Mouse (Mus musculus): ENCODE data around the gene Ttll2. TPM values are rescaled to one million over a fixed set of nuclear protein-coding genes. Genes with fewer than 3 reads are reported as not detected.
"Not testable (repeated sequence)": the region's sequence is repeated elsewhere in the genome, so short reads cannot be mapped to it uniquely, and the experiment has no call there.

The Ttll2 gene
- total RNA-seq (2014; rRNA removed) (not detected in 2 replicates), polyA plus RNA-seq (2015; fragmentation: Nextera tagmentation; extraction: Ambion mirVana) (not detected in 2 replicates)

DNA sequence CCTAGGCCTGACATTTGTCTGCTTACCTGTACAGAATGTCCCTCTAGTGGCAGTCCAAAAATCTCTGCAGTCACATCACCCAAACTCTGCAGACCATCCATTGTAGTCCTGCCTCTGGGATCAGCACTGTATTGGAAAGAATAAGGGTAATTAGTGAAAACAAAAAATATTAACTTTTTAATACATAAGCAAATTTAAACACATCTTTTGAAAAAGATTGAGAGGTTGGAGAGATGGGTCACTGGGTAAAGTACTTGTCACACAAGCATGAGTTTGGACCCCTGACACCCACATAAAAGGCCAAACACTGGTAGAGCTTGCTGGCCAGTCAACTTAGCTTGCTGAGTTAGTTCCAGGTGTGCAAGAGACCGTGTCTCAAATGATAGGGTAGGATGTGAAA, at the start of gene Ttll2:
Gene Ttll2 (minus strand): TSS at position 101 of the 400 bp plus-strand sequence.
- not testable (repeated sequence) for H3K27ac ChIP-seq (ENCODE audit: low read depth, low read length); H3K4me3 ChIP-seq (ENCODE audit: low read depth, low read length); H3K4me2 ChIP-seq (ENCODE audit: low read depth); H3K9ac ChIP-seq; H3K9me3 ChIP-seq (ENCODE audit: low read length); H3K27me3 ChIP-seq (ENCODE audit: insufficient read depth, low read length); H3K4me1 ChIP-seq (ENCODE audit: insufficient read depth); H3K36me3 ChIP-seq (ENCODE audit: insufficient read depth); ATAC-seq; DNase-seq
- WGBS: 100% methylated on average over 1 of the region's 1 CpGs

DNA sequence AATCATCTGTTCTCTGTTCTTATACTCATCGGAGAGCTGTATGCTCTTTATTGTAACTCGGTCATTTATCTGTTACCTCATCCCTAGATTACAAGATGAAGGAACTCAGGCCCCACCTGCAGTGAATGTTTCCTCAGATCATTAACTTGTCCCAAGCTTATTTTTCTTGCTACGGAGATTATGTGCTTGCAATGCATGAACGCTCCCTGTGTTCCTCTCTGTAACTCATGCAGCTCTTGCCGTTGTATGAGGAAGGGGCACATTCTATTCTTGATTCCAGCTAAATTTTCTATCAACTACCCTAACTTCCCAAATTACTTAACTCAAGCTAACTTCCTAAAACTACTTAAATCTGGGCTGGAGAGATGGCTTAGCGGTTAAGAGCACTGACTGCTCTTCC, 47.3 kb upstream of the Ttll2 start:
- not testable (repeated sequence) for H3K9ac ChIP-seq; H3K4me2 ChIP-seq (ENCODE audit: low read depth); H3K4me3 ChIP-seq (ENCODE audit: low read depth, low read length); H3K4me1 ChIP-seq (ENCODE audit: insufficient read depth); H3K27ac ChIP-seq (ENCODE audit: low read depth, low read length); H3K36me3 ChIP-seq (ENCODE audit: insufficient read depth); H3K27me3 ChIP-seq (ENCODE audit: insufficient read depth, low read length); H3K9me3 ChIP-seq (ENCODE audit: low read length); DNase-seq; ATAC-seq
- 77% methylated on average over 6 of the region's 6 CpGs for WGBS

DNA sequence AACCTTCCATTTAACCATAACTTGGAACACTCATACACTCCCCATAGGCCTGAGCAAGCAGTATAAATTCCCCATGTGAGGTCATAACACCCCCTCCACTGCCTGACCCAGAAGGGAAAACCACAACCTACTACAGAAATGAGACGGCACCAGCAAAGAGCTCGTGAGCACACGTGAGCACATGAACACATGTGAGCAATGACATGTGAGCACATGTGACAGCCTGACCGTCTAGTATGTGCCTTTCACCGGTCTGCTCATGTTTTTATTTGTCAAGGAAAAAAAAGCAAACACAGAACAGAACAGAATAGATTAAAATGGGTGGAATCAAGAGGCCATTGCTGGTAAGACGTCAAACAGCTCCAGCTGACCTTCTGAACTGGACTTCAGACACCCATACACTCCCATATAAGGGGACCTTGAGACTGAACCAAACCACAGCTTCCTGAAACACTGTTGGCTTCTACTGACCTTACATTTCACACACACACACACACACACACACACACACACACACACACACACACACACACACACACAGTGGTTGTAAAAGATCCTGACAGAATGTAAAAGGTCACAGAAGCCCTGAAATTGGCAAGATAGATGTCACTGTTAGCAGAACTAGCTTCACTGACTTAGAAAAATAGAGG, 45.8 kb upstream of the Ttll2 start:
- not testable (repeated sequence) for H3K9me3 ChIP-seq (ENCODE audit: low read length); H3K4me3 ChIP-seq (ENCODE audit: low read depth, low read length); H3K9ac ChIP-seq; H3K4me2 ChIP-seq (ENCODE audit: low read depth); ATAC-seq; H3K36me3 ChIP-seq (ENCODE audit: insufficient read depth); H3K27ac ChIP-seq (ENCODE audit: low read depth, low read length); DNase-seq; H3K27me3 ChIP-seq (ENCODE audit: insufficient read depth, low read length); H3K4me1 ChIP-seq (ENCODE audit: insufficient read depth)
- WGBS: 92% methylated on average over 6 of the region's 6 CpGs

DNA sequence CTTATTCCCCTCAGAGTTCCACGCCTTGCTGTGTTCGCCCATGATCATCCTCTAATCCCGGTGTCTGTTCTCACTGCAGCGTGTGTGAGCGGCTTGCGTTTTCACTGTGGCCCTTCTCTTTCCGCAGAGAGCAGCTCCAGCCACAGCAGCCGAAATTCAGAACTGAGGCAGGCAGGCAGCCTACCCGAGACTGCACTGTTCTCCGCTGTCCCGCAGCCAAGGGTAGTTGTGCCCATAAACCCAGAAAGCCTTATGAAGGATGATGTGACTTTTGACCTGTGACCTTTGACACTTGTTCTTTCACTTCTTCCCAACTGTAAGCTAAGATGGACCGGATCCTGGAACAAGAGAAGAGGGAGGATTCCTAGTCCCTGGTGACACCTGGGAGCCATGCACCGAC, 44.6 kb upstream of the Ttll2 start:
- not testable (repeated sequence) for H3K9ac ChIP-seq; H3K27me3 ChIP-seq (ENCODE audit: insufficient read depth, low read length); H3K36me3 ChIP-seq (ENCODE audit: insufficient read depth); H3K27ac ChIP-seq (ENCODE audit: low read depth, low read length); ATAC-seq; H3K9me3 ChIP-seq (ENCODE audit: low read length); H3K4me1 ChIP-seq (ENCODE audit: insufficient read depth); H3K4me2 ChIP-seq (ENCODE audit: low read depth); H3K4me3 ChIP-seq (ENCODE audit: low read depth, low read length); DNase-seq
- WGBS: 89% methylated on average over 12 of the region's 13 CpGs

DNA sequence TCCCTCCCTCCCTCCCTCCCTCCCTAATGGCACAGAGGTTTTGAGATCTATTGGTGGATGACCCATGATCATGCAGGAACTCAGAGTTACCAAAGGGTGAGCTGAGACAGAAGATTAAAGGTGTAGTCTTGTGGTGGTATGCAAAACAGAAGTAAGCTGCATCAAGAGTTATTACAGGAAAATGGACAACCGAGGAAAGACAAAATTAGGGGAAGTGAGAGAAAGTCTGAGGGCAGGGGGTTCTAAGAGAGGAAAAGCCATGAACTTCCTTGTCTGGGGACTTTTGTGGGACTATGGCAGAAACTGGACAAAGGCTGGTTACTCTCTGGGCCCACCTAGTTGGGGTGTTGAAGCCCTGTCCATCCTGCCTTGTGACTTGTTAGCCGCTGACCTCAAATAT, 43.8 kb upstream of the Ttll2 start:
- not testable (repeated sequence) for H3K36me3 ChIP-seq (ENCODE audit: insufficient read depth); H3K9ac ChIP-seq; H3K27ac ChIP-seq (ENCODE audit: low read depth, low read length); H3K9me3 ChIP-seq (ENCODE audit: low read length); H3K4me3 ChIP-seq (ENCODE audit: low read depth, low read length); DNase-seq; ATAC-seq; H3K4me1 ChIP-seq (ENCODE audit: insufficient read depth); H3K4me2 ChIP-seq (ENCODE audit: low read depth); H3K27me3 ChIP-seq (ENCODE audit: insufficient read depth, low read length)
- no CpG with 5 or more reads among the region's 2 CpGs for WGBS

DNA sequence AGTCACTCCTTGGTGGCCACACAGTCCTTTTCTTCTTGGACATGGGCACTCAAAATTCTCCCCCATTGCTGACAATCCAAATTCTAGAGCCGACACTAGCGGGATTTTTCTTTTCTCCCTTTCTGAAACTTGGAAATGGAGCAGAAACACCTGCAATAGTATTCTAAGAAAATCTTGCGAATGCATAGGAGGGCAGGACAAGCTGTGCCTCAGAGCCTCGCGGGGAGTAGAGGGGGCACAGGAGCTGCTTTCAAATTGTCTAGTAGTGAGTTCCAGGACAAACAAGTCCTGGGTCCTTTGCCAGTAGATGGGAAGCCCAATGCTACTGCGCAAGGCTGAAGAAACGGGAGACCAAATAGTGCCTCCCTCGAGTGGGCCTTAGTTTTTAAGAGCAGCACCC, 43.2 kb upstream of the Ttll2 start:
- not testable (repeated sequence) for H3K9me3 ChIP-seq (ENCODE audit: low read length); DNase-seq; ATAC-seq; H3K4me2 ChIP-seq (ENCODE audit: low read depth); H3K36me3 ChIP-seq (ENCODE audit: insufficient read depth); H3K4me1 ChIP-seq (ENCODE audit: insufficient read depth); H3K27ac ChIP-seq (ENCODE audit: low read depth, low read length); H3K9ac ChIP-seq; H3K27me3 ChIP-seq (ENCODE audit: insufficient read depth, low read length); H3K4me3 ChIP-seq (ENCODE audit: low read depth, low read length)
- 92% methylated on average over 6 of the region's 8 CpGs for WGBS

DNA sequence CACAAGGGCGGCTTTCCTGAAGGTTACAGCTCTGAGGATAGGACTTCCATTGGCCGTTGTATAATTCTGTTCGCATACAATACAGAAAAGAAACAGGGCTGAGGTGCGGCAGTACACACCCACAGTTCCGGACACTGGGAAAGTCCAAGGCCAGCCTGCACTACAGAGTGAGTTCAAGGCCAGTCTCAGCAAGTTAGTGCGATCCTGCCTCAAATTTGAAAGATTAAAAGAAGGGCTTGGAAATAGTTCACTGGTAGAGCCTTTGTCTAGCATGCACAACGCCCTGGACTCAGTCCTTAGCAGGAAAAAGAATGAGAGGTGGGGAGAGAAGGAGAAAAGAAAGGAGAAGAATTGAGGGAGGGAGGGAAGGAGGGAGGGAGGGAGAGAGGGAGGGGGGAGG, 42.6 kb upstream of the Ttll2 start:
- not testable (repeated sequence) for H3K27me3 ChIP-seq (ENCODE audit: insufficient read depth, low read length)

DNA sequence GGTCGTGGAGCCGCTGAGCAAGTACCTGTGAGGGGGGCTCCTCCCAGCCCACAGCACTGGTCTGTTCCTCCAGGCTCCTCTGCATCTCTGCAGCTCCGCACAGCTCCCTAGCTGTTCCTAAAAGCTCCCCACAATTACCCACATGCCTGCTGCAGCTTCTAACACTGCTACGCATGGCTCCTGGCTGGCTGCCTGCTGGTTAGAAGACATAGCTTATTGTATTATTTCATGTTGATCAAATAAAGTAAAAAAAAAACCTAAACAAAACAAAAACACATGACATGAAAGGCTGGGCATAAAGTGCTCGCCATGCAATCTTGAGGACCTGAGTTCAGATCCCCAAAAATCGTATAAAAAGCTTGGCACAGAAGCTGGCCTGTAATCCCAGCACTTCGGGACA, 37.4 kb upstream of the Ttll2 start:
- peak; percentile 34 for DNase-seq

More for the DNA sequence above, 42.6 kb upstream of the Ttll2 start:
- 81% methylated on average over 7 of the region's 7 CpGs for WGBS
- ATAC-seq; H3K27ac ChIP-seq (ENCODE audit: low read depth, low read length); H3K4me2 ChIP-seq (ENCODE audit: low read depth); H3K36me3 ChIP-seq (ENCODE audit: insufficient read depth); H3K4me3 ChIP-seq (ENCODE audit: low read depth, low read length); DNase-seq; H3K4me1 ChIP-seq (ENCODE audit: insufficient read depth); H3K9ac ChIP-seq; H3K9me3 ChIP-seq (ENCODE audit: low read length): not testable (repeated sequence)

DNA sequence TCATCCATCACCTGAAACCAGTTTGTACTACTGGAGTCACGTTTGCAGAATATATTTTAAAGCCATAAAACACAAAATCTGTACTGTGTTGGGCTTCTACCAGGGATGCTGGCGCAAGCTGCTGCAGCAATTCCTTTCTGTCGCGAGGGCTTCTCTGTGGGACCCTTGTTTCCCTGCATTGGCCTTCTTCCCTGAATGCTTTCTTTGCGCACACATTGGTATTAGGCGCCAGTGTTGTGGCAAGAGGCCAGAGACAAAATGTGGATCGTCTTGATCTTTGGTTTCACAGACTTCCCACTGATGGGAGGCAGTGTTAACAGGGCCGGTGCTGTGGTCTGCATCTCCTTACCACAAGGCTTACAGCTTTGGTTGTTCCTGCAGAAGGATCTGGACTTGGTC, 36.5 kb upstream of the Ttll2 start:
- DNase-seq (peak; percentile 33), ATAC-seq (peak; percentile 61)
- not testable (repeated sequence) for H3K4me3 ChIP-seq (ENCODE audit: low read depth, low read length); H3K27ac ChIP-seq (ENCODE audit: low read depth, low read length); H3K4me2 ChIP-seq (ENCODE audit: low read depth); H3K9me3 ChIP-seq (ENCODE audit: low read length); H3K4me1 ChIP-seq (ENCODE audit: insufficient read depth); H3K9ac ChIP-seq; H3K27me3 ChIP-seq (ENCODE audit: insufficient read depth, low read length); H3K36me3 ChIP-seq (ENCODE audit: insufficient read depth)
- WGBS: 54% methylated on average over 6 of the region's 8 CpGs

More for the DNA sequence above, 37.4 kb upstream of the Ttll2 start:
- not testable (repeated sequence) for H3K9me3 ChIP-seq (ENCODE audit: low read length); H3K4me1 ChIP-seq (ENCODE audit: insufficient read depth); H3K9ac ChIP-seq; H3K27me3 ChIP-seq (ENCODE audit: insufficient read depth, low read length); H3K36me3 ChIP-seq (ENCODE audit: insufficient read depth); H3K4me3 ChIP-seq (ENCODE audit: low read depth, low read length); H3K4me2 ChIP-seq (ENCODE audit: low read depth); H3K27ac ChIP-seq (ENCODE audit: low read depth, low read length)
- 0 out of 2 replicates have a peak, but pooled peaks have one; percentile 10 for ATAC-seq
- 52% methylated on average over 7 of the region's 7 CpGs for WGBS

DNA sequence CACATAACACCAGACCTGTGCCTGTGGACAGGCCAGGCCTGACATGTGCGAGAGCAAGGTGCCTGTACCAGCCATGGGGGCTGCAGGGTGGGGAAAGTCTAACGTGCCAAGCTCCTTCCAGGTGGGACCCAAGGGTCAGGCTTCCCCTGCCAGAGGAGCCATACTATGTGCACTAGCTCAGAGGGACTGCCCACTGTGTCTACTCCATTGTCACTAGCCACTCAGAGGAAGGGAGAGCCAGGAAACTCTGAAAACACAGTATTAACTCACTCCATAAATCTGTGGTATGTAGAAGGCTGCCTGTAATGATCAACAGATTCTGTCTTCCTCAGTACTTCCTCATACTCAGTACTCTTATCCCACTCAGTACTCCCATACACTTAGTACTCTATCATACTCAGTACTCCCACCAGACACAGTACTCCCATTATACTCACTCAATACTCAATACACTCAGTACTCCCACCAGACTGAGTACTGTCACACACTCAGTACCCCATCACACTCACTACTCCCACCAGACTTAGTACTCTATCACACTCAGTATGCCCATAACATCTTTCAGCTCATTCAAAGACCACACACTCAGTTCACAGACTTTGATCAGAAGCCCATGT, 36.0 kb upstream of the Ttll2 start:
- WGBS: no CpG with 5 or more reads among the region's 2 CpGs
- H3K9me3 ChIP-seq (ENCODE audit: low read length); DNase-seq; H3K27ac ChIP-seq (ENCODE audit: low read depth, low read length); H3K4me1 ChIP-seq (ENCODE audit: insufficient read depth); H3K27me3 ChIP-seq (ENCODE audit: insufficient read depth, low read length); H3K4me2 ChIP-seq (ENCODE audit: low read depth); H3K4me3 ChIP-seq (ENCODE audit: low read depth, low read length); H3K9ac ChIP-seq; H3K36me3 ChIP-seq (ENCODE audit: insufficient read depth): not testable (repeated sequence)
- ATAC-seq: peak; percentile 2; the same call in 1 of the 2 replicates

Measured in forebrain, postnatal 0 days (tissue).